Mouse (Mus musculus) heart, postnatal 0 days (tissue): ENCODE measurements around the gene Litaf.
"Not testable (repeated sequence)": the region's sequence is repeated elsewhere in the genome, so short reads cannot be mapped to it uniquely, and the experiment has no call there.

Experiments
- CTCF ChIP-seq: IDR thresholded peaks from 2 replicates; pipeline ENCODE4 v1.5.1; 2016; ENCODE audit warnings: antibody characterized with exemption, control low read depth, low read depth
- EP300 ChIP-seq: IDR thresholded peaks from 2 replicates; pipeline ENCODE4 v1.6.1; 2016; ENCODE audit warnings: antibody characterized with exemption, low read depth

- not testable (repeated sequence) for TF ChIP-seq CTCF, EP300
Observed at GRCm38 (mm10) chr16:10958307-10958706, 107.7 kb downstream of the Litaf start.
